Mouse (Mus musculus) heart, embryonic 16.5 days (tissue): Measurements from ENCODE around the gene Gpr180. TPM values are rescaled to one million over a fixed set of nuclear protein-coding genes. Genes with fewer than 3 reads are reported as not detected.
"Not testable (repeated sequence)": the region's sequence is repeated elsewhere in the genome, so short reads cannot be mapped to it uniquely, and the experiment has no call there.

Experiments used
- ATAC-seq: fragments of 200-750 bp; cut with Nextera tagmentation; replicated peaks from 2 replicates; pipeline ENCODE4 v1.8.0; 2017; ENCODE audit warnings: moderate number of reproducible peaks; ENCODE audit not compliant: insufficient read depth, low FRiP score; ENCODE audit errors: extremely low read depth
- H3K27ac ChIP-seq: fragments of 300-500 bp; sonication (generic); 2 replicates; pipeline ENCODE4 v1.5.1; 2014; ENCODE audit warnings: mild to moderate bottlenecking, low read length, control low read depth, moderate library complexity
- H3K27me3 ChIP-seq: fragments of 300-500 bp; sonication (generic); 2 replicates; pipeline ENCODE4 v1.6.1; 2014; ENCODE audit warnings: low read length, mixed read lengths; ENCODE audit not compliant: control insufficient read depth, insufficient read depth
- H3K36me3 ChIP-seq: fragments of 300-500 bp; sonication (generic); 2 replicates; pipeline ENCODE4 v1.6.1; 2014; ENCODE audit not compliant: control insufficient read depth, insufficient read depth
- H3K4me1 ChIP-seq: fragments of 300-500 bp; sonication (generic); 2 replicates; pipeline ENCODE4 v1.6.1; 2014; ENCODE audit warnings: low read length, mixed read lengths; ENCODE audit not compliant: control insufficient read depth, insufficient read depth
- H3K4me2 ChIP-seq: fragments of 300-500 bp; sonication (generic); 2 replicates; pipeline ENCODE4 v1.6.1; 2014; ENCODE audit warnings: low read depth, mild to moderate bottlenecking, control low read depth, low read length
- H3K4me3 ChIP-seq: fragments of 300-500 bp; sonication (generic); 2 replicates; pipeline ENCODE4 v1.5.1; 2014; ENCODE audit warnings: mild to moderate bottlenecking, control low read depth, low read length
- H3K9ac ChIP-seq: fragments of 300-500 bp; sonication (generic); 2 replicates; pipeline ENCODE4 v1.6.1; 2014; ENCODE audit warnings: low read length, control low read depth
- H3K9me3 ChIP-seq: fragments of 300-500 bp; sonication (generic); replicated peaks from 2 replicates; pipeline ENCODE4 v1.6.1; 2016; ENCODE audit warnings: low read length; ENCODE audit not compliant: control insufficient read depth
- WGBS: fragments of 180-500 bp; shearing (Covaris S2); extraction: QIAGEN DNeasy Blood & Tissue Kit; methylation state at CpG from one replicate; pipeline ENCODE4 v1.1.7; 2014; 5-methylcytosine and 5-hydroxymethylcytosine counted together
- polyA plus RNA-seq: library from polyadenylated mRNA; unstranded; fragments of >200 nt; fragmentation: Nextera tagmentation; extraction: Ambion mirVana; gene quantifications from 2 replicates; pipeline ENCODE4 v1.2.1, GENCODE M21; 2015

Gpr180 gene
- polyA plus RNA-seq, 1 experiment from 2014 or later = 39.3 TPM

DNA sequence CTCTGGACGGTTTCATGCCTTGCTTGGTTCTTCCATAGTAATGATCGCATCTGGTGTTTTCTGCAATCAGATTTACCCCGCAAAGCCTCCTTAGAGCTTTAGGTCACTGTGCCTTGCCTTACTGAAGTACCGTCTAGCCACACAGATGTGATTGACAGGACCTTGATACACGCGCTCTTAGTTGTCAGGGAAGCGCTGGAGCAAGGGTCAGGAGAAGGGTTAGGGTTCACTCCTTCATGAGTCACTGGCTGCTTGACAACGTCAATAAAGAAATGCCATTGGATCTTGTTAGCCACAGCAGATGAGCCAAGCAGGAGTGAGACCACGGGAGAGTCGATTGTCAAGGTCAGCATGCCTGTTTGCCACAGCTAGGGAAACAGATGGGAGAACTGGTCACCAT is 11.6 kb downstream of the Gpr180 start:
- H3K9me3 ChIP-seq = no peaks in the 10 kb centered on the region
- no peak for ATAC-seq

DNA sequence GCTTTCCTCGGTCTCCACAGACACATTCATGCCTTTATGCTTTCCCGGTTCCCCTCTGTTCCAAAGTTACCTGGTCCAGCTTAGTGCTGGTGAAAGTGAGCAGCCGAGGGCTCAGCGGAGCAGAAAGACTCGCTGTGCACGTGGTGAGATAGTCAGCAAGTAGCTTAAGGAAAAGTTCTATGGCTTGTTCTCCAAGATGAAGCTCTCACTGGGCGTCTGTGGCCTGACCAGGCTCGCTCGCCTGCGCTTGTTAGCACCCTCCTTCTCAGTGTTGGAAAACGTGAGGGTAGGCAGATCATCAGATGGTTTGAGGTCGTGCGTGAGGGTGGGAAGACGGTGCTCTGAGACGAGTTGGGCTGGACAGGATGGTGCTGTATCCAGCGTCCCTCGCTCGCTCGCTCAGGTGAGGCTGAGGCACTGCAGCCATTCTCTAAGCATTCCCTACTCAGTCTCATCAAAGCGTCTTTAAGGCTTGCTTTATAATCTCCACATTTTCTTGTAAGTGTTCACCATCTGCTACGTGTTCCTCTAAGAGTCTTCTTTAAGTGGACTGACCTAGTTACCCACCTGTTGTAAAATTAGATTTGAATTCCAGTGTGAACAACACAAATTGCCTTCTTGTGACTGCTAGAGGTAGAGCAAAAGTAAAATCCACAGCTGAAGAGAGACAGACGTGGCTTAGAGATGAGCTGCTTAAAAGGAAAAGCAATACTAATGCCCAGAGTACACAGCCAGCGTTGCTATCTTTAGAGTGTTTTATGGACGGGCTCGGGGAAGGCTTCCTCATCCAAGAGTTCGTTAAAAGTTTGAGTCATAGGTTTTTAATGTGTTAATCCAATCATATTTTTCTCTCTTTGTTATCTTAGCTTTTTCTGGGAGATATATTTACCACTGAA is 13.9 kb downstream of the Gpr180 start:
- Histone ChIP-seq H3K4me1 (no peaks in the 10 kb centered on the region), H3K27ac (peak overlapping the region; percentile 15; the same call in 1 of the 2 replicates), H3K27me3 (no peaks in the 10 kb centered on the region), H3K4me3 (no peak overlapping the region), H3K9me3 (no peaks in the 10 kb centered on the region), H3K9ac (no peak overlapping the region), H3K36me3 (peaks cover 21% of the 10 kb centered on the region), H3K4me2 (no peak overlapping the region)
- 0 out of 2 replicates have a peak, but pooled peaks have one; percentile 37 for ATAC-seq
- WGBS = 83% methylated on average over 26 of the region's 26 CpGs

More for the DNA sequence above, 11.6 kb downstream of the Gpr180 start:
- no peak overlapping the region for H3K9ac ChIP-seq
- no peak overlapping the region for H3K4me3 ChIP-seq
- peaks cover 15% of the 10 kb centered on the region for H3K36me3 ChIP-seq
- no peaks in the 10 kb centered on the region for H3K27me3 ChIP-seq
- H3K27ac ChIP-seq = no peak overlapping the region
- 79% methylated on average over 10 of the region's 10 CpGs for WGBS
- H3K4me2 ChIP-seq = no peak overlapping the region
- no peaks in the 10 kb centered on the region for H3K4me1 ChIP-seq

DNA sequence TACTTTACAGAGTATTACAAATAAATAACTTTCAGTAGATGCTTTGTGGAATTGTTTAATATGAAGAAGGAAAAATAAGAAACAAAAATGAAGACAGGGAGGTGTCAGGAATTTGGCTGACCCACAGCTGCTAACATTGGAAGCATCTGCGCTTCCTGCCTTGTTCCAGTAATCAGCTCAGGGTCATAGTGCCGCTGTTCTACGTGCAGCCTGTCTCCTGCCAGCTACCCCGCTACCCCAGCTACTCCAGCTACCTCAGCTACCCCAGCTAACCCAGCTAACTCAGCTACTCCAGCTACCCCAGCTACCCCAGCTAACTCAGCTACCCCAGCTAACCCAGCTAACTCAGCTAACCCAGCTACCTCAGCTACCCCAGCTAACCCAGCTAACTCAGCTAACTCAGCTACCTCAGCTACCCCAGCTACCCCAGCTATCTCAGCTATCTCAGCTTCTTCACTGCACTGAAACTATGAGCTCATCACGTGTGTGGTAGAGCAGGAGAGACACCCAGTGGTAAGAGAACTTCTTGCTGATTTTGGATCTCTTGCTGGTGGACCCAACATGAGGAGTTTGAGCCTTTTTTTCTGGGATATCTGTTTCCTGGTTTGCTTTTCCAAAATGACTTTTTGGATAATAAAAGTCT is 14.8 kb downstream of the Gpr180 start:
- H3K4me2 ChIP-seq = no peak overlapping the region
- H3K27ac ChIP-seq = no peak overlapping the region; the same call in 1 of the 2 replicates
- no peak overlapping the region for H3K4me3 ChIP-seq
- H3K9me3 ChIP-seq = no peaks in the 10 kb centered on the region
- H3K4me1 ChIP-seq = no peaks in the 10 kb centered on the region
- no peaks in the 10 kb centered on the region for H3K27me3 ChIP-seq
- no peak overlapping the region for H3K9ac ChIP-seq
- peaks cover 21% of the 10 kb centered on the region for H3K36me3 ChIP-seq
- peak; percentile 78 for ATAC-seq
- 50% methylated on average over 5 of the region's 5 CpGs for WGBS

DNA sequence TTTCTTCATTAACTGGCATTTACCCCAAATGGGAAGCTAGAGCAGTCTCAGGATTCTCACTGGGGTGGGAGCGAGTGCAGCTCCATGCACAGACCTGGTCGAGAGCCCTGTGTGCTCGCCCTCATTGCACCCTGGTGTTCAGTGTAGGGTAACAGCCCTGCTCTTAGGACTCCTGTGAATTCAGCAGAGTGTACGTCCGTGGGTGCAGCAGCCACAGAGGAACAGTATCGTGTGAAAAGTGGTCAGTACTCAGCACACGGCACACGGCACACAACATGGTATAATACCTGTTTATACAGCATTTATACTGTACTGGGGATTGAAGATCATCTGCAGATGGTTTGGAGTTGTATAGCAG is 15.3 kb downstream of the Gpr180 start:
- Histone ChIP-seq H3K9me3 (no peaks in the 10 kb centered on the region), H3K4me2 (no peak overlapping the region), H3K27me3 (no peaks in the 10 kb centered on the region), H3K36me3 (peaks cover 21% of the 10 kb centered on the region), H3K9ac (no peak overlapping the region), H3K4me3 (no peak overlapping the region), H3K27ac (no peak overlapping the region), H3K4me1 (no peaks in the 10 kb centered on the region)
- WGBS = 94% methylated on average over 8 of the region's 8 CpGs
- ATAC-seq = no peak

DNA sequence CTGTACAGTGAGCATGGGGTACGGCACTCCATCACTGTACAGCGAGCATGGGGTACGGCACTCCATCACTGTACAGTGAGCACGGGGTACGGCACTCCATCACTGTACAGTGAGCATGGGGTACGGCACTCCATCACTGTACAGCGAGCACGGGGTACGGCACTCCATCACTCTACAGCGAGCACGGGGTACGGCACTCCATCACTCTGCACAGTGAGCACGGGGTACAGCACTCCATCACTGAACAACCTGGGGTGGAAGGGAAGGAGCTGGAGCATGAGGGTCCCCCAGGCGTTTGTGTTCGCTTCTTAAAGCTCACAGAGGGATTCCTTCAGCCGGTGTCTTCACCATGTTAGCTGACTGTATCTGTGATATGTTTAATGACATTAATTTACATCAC is 19.1 kb downstream of the Gpr180 start:
- peaks cover 27% of the 10 kb centered on the region for H3K36me3 ChIP-seq
- H3K4me2 ChIP-seq, H3K27me3 ChIP-seq, H3K27ac ChIP-seq, H3K4me1 ChIP-seq, ATAC-seq, H3K4me3 ChIP-seq, H3K9ac ChIP-seq, H3K9me3 ChIP-seq: not testable (repeated sequence)
- 95% methylated on average over 16 of the region's 16 CpGs for WGBS

DNA sequence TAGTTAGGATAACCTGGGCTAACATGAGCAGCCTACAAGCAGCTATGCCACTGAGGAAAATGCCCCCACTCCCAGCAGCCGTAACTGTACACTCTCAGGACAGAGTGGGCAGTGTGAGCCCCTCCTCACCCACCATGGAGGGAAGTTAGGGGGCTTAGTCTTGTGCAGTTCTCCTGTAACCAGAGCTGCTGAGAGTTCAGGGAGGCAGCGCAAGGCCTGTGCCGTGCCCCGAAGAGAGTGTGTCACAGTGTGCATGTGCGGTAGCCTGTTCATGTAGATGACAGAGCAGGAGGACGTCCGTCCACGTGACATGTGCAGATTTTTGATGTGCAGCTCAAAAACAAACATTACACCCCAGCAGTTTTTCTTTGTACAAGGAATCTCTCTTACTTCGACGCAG is 19.8 kb downstream of the Gpr180 start:
- Histone ChIP-seq H3K27me3 (no peaks in the 10 kb centered on the region), H3K36me3 (peaks cover 27% of the 10 kb centered on the region), H3K9me3 (no peaks in the 10 kb centered on the region), H3K4me1 (no peaks in the 10 kb centered on the region), H3K4me3 (no peak overlapping the region), H3K27ac (no peak overlapping the region), H3K4me2 (no peak overlapping the region), H3K9ac (no peak overlapping the region)
- WGBS = 79% methylated on average over 10 of the region's 10 CpGs
- no peak for ATAC-seq

DNA sequence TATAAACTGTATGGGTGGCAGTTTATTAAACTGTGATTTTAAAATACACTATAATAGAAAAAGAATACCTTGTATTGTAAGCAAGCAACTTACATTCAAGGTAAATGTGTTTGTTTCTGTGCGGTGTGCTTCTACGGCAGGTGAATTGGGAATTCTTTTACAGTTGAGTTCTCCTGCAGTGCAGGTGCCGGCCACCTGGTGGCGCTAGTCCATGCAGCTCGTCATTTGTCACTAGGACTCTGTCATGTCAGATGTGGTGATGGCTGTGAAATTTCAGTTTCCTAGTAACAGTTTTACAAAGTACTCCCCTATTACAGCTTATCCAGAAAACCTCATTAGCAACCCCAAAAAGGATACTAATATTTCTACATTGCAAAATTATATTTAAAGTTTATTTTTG is 20.2 kb downstream of the Gpr180 start:
- no peaks in the 10 kb centered on the region for H3K27me3 ChIP-seq
- no peak overlapping the region for H3K4me2 ChIP-seq
- 28% methylated on average over 5 of the region's 5 CpGs for WGBS
- no peak overlapping the region for H3K4me3 ChIP-seq
- H3K9ac ChIP-seq = no peak overlapping the region
- no peak overlapping the region for H3K27ac ChIP-seq
- H3K9me3 ChIP-seq = no peaks in the 10 kb centered on the region
- peaks cover 27% of the 10 kb centered on the region for H3K36me3 ChIP-seq
- no peak for ATAC-seq
- no peaks in the 10 kb centered on the region; the same call in 1 of the 2 replicates for H3K4me1 ChIP-seq

DNA sequence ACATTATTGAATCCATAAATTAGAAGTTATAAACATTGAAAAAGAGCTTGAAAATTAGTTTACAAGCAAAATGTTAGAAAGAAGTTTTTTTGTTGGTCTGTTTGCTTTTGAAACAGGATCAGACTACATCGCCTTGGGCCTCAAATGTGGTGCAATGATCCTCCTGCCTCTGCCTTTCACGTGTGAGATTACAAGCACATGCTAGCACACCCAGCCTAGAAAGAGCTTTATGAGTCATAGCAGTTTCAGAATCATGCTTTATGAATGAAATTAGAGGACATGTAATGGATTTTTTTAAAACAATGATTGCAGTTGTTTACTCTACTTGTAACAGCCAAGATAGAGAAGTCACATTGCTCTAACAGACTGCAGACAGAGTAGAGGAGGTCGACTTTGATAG is 24.8 kb downstream of the Gpr180 start:
- Histone ChIP-seq H3K27ac (no peak overlapping the region), H3K27me3 (no peaks in the 10 kb centered on the region), H3K9me3 (no peaks in the 10 kb centered on the region), H3K4me2 (no peak overlapping the region), H3K36me3 (peaks cover 19% of the 10 kb centered on the region), H3K4me1 (no peaks in the 10 kb centered on the region; the same call in 1 of the 2 replicates), H3K4me3 (no peak overlapping the region), H3K9ac (no peak overlapping the region)
- ATAC-seq = no peak
- 83% methylated on average over 3 of the region's 3 CpGs for WGBS

DNA sequence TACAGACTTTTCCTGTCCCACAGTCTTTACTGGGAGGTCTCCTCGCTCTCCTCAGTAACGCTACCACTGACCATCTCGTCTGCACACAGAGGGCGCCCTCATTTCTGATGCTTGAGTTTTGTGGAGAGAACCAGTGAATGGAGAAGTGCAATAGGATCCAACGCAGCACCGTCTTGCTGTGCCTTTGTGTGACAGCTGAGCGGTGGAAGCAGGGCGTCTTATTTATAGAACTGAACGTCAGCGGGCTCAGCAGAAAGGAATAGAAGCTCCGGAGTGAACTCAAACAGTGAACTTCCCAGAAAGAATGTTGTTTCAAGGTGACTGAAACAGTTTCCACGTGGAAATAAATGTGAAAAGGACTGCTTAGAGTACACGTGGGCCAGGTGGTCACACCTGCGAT is 25.7 kb downstream of the Gpr180 start:
- Histone ChIP-seq H3K4me1 (no peaks in the 10 kb centered on the region; the same call in 1 of the 2 replicates), H3K27ac (peak overlapping the region; percentile 57; the same call in 1 of the 2 replicates), H3K36me3 (peaks cover 19% of the 10 kb centered on the region), H3K27me3 (no peaks in the 10 kb centered on the region), H3K9ac (no peak overlapping the region), H3K4me3 (no peak overlapping the region), H3K4me2 (peak overlapping the region; percentile 44; the same call in 1 of the 2 replicates), H3K9me3 (no peaks in the 10 kb centered on the region)
- 48% methylated on average over 14 of the region's 14 CpGs for WGBS
- peak; percentile 58 for ATAC-seq
